Mouse (Mus musculus) embryonic facial prominence, embryonic 11.5 days (tissue): ENCODE measurements at regions not wholly inside any gene's neighbourhood (a gene's known extent, or its start where the extent isn't known, plus 50 kb on each side); places are given as distances from the start of the nearest gene placed in this dataset.

Source experiments
- ATAC-seq: fragments of 200-750 bp; cut with Nextera tagmentation; replicated peaks from 2 replicates; pipeline ENCODE4 v1.8.0; 2017; ENCODE audit warnings: low read depth; ENCODE audit not compliant: insufficient number of reproducible peaks, low FRiP score, low TSS enrichment
- DNase-seq: peaks from one replicate; pipeline ENCODE4 v3.0.0-alpha.2; 2015; ENCODE audit warnings: low spot score
- H3K27ac ChIP-seq: fragments of 300-500 bp; sonication (generic); replicated peaks from 2 replicates; pipeline ENCODE4 v1.5.1; 2014; ENCODE audit warnings: mild to moderate bottlenecking, low read depth, low read length, control low read depth
- H3K27me3 ChIP-seq: fragments of 300-500 bp; sonication (generic); 2 replicates; pipeline ENCODE4 v1.6.1; 2014; ENCODE audit warnings: mild to moderate bottlenecking, low read length, moderate library complexity, mixed read lengths; ENCODE audit not compliant: control insufficient read depth, insufficient read depth
- H3K36me3 ChIP-seq: fragments of 300-500 bp; sonication (generic); replicated peaks from 2 replicates; pipeline ENCODE4 v1.6.1; 2014; ENCODE audit warnings: low read depth, mild to moderate bottlenecking, low read length, moderate library complexity, mixed read lengths; ENCODE audit not compliant: control insufficient read depth, insufficient read depth
- H3K4me1 ChIP-seq: fragments of 300-500 bp; sonication (generic); 2 replicates; pipeline ENCODE4 v1.6.1; 2014; ENCODE audit warnings: low read length, mixed read lengths; ENCODE audit not compliant: control insufficient read depth, insufficient read depth
- H3K4me2 ChIP-seq: fragments of 300-500 bp; sonication (generic); 2 replicates; pipeline ENCODE4 v1.6.1; 2014; ENCODE audit warnings: low read depth, mild to moderate bottlenecking, control low read depth, low read length, moderate library complexity
- H3K4me3 ChIP-seq: fragments of 300-500 bp; sonication (generic); 2 replicates; pipeline ENCODE4 v1.5.1; 2014; ENCODE audit warnings: low read depth, low read length, control low read depth
- H3K9ac ChIP-seq: fragments of 300-500 bp; sonication (generic); replicated peaks from 2 replicates; pipeline ENCODE4 v1.6.1; 2014; ENCODE audit warnings: mild to moderate bottlenecking, control low read depth, low read length
- H3K9me3 ChIP-seq: fragments of 300-500 bp; sonication (generic); replicated peaks from 2 replicates; pipeline ENCODE4 v1.6.1; 2016; ENCODE audit warnings: mild to moderate bottlenecking, low read length, inconsistent platforms, mixed read lengths; ENCODE audit not compliant: control insufficient read depth
- WGBS: fragments of 180-500 bp; shearing (Covaris S2); extraction: QIAGEN DNeasy Blood & Tissue Kit; methylation state at CpG from one replicate; pipeline ENCODE4 v1.1.7; 2014; 5-methylcytosine and 5-hydroxymethylcytosine counted together

DNA sequence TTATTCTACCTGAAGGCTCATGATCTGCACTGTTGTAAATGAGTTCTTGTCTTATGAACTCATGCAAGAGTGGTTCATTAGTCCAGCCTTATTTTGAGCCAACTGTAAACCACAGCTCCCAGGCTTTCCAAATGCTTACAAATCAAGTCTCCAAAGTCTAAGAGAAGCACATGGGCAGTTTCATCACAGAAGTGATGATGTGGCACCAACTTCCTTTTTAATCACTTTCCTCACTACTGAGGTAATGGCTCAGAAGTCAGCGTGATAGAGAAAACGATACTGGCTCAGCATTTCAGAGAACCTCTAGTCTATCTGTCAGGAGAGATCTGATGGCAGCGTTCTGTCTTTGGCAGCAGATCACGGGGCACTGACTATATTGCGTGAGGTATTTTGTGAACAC lies 140.4 kb downstream of the Ankrd16 start:
- no peak for ATAC-seq
- Histone ChIP-seq H3K4me1 (no peaks in the 10 kb centered on the region), H3K27ac (no peak overlapping the region), H3K36me3 (no peaks in the 10 kb centered on the region), H3K4me3 (no peak overlapping the region), H3K9me3 (no peaks in the 10 kb centered on the region), H3K9ac (no peak overlapping the region), H3K4me2 (no peak overlapping the region), H3K27me3 (no peaks in the 10 kb centered on the region)
- 78% methylated on average over 5 of the region's 5 CpGs for WGBS
- no peak for DNase-seq

- Histone ChIP-seq H3K9ac (no peak overlapping the region), H3K4me2 (no peak overlapping the region), H3K4me3 (no peak overlapping the region), H3K4me1 (no peaks in the 10 kb centered on the region), H3K27ac (no peak overlapping the region), H3K27me3 (no peaks in the 10 kb centered on the region), H3K9me3 (no peaks in the 10 kb centered on the region), H3K36me3 (no peaks in the 10 kb centered on the region)
- DNase-seq (no peak), ATAC-seq (no peak)
- WGBS, result 77% methylated on average over 3 of the region's 3 CpGs
Observed at GRCm38 (mm10) chr2:11960777-11961176, 183.1 kb downstream of the Ankrd16 start.

DNA sequence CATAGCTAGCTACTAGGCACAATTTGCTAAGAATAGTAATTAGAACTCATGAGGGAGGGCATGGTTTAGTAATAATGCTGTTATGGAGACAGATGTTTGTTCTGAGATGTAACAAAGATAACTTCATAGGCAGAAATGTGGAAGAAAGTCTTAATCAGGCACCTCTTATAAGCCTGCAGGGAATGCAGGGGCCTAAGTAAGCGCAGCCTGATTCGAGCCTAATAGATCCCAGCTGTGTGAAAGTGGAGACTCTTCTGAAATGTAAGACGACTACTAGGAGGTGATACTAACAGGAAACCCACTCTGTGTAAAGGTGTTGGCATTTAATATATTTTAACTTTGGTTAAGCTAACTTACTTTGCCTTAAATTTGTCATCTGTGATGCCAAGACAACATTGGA lies 187.7 kb downstream of the Ankrd16 start:
- H3K4me1 ChIP-seq, result no peaks in the 10 kb centered on the region
- no peaks in the 10 kb centered on the region for H3K36me3 ChIP-seq
- 14% methylated on average over 3 of the region's 3 CpGs for WGBS
- no peak overlapping the region for H3K27ac ChIP-seq
- no peak overlapping the region for H3K4me3 ChIP-seq
- H3K4me2 ChIP-seq, result no peak overlapping the region
- DNase-seq, result peak; percentile 83
- no peaks in the 10 kb centered on the region for H3K27me3 ChIP-seq
- ATAC-seq, result 0 out of 2 replicates have a peak, but pooled peaks have one; percentile 59
- no peak overlapping the region for H3K9ac ChIP-seq
- H3K9me3 ChIP-seq, result no peaks in the 10 kb centered on the region

DNA sequence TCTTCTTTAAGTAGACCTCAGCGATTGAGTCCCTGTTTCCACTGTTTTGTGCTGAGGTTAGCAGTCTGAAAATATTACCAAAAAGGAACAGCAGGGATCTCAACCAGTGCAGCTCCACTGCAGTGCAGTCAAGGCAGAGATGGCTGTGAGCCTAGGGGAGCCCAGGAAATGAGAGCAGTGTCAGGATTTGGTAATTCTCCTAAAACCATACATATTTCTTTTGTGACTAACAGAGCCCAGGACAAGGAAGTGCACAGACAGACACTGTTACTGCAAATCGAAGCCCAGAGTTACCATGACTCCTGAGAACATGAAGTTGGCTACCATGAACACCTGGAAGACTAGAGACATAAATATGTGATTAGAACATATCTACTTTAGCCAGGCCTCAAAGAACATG lies 189.3 kb downstream of the Ankrd16 start:
- no peak overlapping the region for H3K4me2 ChIP-seq
- H3K4me3 ChIP-seq, result no peak overlapping the region
- H3K9me3 ChIP-seq, result no peaks in the 10 kb centered on the region
- no peak overlapping the region for H3K9ac ChIP-seq
- H3K27me3 ChIP-seq, result no peaks in the 10 kb centered on the region
- DNase-seq (no peak), ATAC-seq (no peak)
- WGBS, result 75% methylated on average over 2 of the region's 2 CpGs
- H3K4me1 ChIP-seq, result no peaks in the 10 kb centered on the region
- no peaks in the 10 kb centered on the region for H3K36me3 ChIP-seq
- no peak overlapping the region for H3K27ac ChIP-seq

DNA sequence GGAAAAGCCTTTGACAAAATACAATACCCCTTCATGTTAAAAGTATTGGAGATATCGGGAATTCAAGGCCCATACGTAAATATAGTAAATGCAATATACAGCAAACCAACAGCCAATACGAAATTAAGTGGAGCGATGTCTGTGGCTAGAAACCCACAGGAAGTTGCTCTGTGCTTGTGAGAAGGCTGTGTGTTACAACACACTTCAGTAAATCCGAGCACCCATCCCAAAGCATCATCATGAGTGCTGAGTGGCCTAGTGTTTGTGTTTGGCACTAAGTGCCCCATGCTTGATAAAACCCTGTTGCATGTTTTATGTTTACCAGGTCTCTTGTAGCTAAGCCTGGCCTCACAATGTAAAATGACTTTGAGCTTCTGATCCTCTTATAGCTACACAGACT lies 194.3 kb downstream of the Ankrd16 start:
- Histone ChIP-seq H3K9me3 (no peaks in the 10 kb centered on the region), H3K36me3 (no peaks in the 10 kb centered on the region), H3K4me2 (no peak overlapping the region), H3K27ac (no peak overlapping the region), H3K9ac (no peak overlapping the region), H3K27me3 (no peaks in the 10 kb centered on the region), H3K4me1 (no peaks in the 10 kb centered on the region), H3K4me3 (no peak overlapping the region)
- 92% methylated on average over 5 of the region's 5 CpGs for WGBS
- DNase-seq, result no peak
- no peak for ATAC-seq

GRCm38 (mm10) chr2:12001938-12002899 lies 224.5 kb downstream of the Ankrd16 start:
- no peak overlapping the region for H3K27ac ChIP-seq
- ATAC-seq, result peak; percentile 62; the same call in 1 of the 2 replicates
- WGBS, result 36% methylated on average over 24 of the region's 24 CpGs
- no peak overlapping the region for H3K4me3 ChIP-seq
- H3K4me2 ChIP-seq, result no peak overlapping the region
- no peak overlapping the region for H3K9ac ChIP-seq
- H3K27me3 ChIP-seq, result no peaks in the 10 kb centered on the region
- H3K9me3 ChIP-seq, result no peaks in the 10 kb centered on the region
- H3K4me1 ChIP-seq, result no peaks in the 10 kb centered on the region
- peak; percentile 78 for DNase-seq
- H3K36me3 ChIP-seq, result no peaks in the 10 kb centered on the region

GRCm38 (mm10) chr2:12004330-12004729 lies 226.7 kb downstream of the Ankrd16 start:
- Histone ChIP-seq H3K36me3 (no peaks in the 10 kb centered on the region), H3K4me1 (no peaks in the 10 kb centered on the region), H3K27ac (no peak overlapping the region), H3K9me3 (no peaks in the 10 kb centered on the region), H3K27me3 (no peaks in the 10 kb centered on the region), H3K9ac (no peak overlapping the region), H3K4me2 (no peak overlapping the region), H3K4me3 (no peak overlapping the region)
- ATAC-seq, result no peak
- WGBS, result 58% methylated on average over 4 of the region's 4 CpGs
- no peak for DNase-seq

DNA sequence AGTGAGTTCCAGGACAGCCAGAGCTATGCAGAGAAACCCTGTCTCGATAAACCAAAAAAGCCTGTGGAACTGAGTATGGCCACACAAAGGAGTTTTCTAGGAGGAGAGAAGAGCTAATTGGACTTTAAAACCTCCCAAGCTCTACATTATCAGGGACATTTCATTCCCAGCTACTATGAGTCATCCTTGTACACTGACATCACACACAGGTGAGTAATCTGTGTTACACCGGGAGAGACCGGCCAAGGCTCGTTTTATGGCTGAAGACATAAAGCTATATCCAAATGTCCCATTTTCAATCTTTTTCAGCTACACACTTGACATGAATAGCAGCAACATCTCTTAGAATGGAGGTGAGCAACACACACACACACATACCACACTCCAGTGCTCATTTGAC lies 229.5 kb downstream of the Ankrd16 start:
- H3K4me2 ChIP-seq, result no peak overlapping the region
- ATAC-seq (no peak), DNase-seq (no peak)
- H3K4me1 ChIP-seq, result no peaks in the 10 kb centered on the region
- H3K27me3 ChIP-seq, result no peaks in the 10 kb centered on the region
- no peak overlapping the region for H3K4me3 ChIP-seq
- no peak overlapping the region for H3K9ac ChIP-seq
- no peak overlapping the region for H3K27ac ChIP-seq
- H3K9me3 ChIP-seq, result no peaks in the 10 kb centered on the region
- 92% methylated on average over 4 of the region's 4 CpGs for WGBS
- H3K36me3 ChIP-seq, result no peaks in the 10 kb centered on the region
